Mouse (Mus musculus): ENCODE results near the gene Adam22.

- TF ChIP-seq CTCF (IDR thresholded peaks at IDR 0.05; ENCODE audit: low read depth, low read length): no peak
- TF ChIP-seq POLR2A (IDR thresholded peaks at IDR 0.05; ENCODE audit: borderline replicate concordance, low read depth, low read length): no peak
Measured at GRCm38 (mm10) chr5:8356326-8356725, 11.6 kb downstream of the Adam22 start.

Data from bone marrow macrophage, adult 2 months (primary cell).